Mouse (Mus musculus): Measurements from ENCODE around the gene Hpse.

GRCm38 (mm10) chr5:100672403-100672802, 47.1 kb downstream of the Hpse start:
- TF ChIP-seq CTCF (IDR thresholded peaks at IDR 0.05; ENCODE audit: low read depth), result no peak
- no peak for TF ChIP-seq EP300 (IDR thresholded peaks at IDR 0.05; ENCODE audit: low read depth)
